Mouse (Mus musculus) adrenal gland, adult 8-10 months (tissue): ENCODE data around the gene Dusp3. TPM values are rescaled to one million over a fixed set of nuclear protein-coding genes. Genes with fewer than 3 reads are reported as not detected.
"Not testable (repeated sequence)": the region's sequence is repeated elsewhere in the genome, so short reads cannot be mapped to it uniquely, and the experiment has no call there.

Experiments used
- DNase-seq: peaks from one replicate; pipeline ENCODE4 v3.0.0; 2022
- total RNA-seq, 4 experiments: library from RNA; stranded (reverse); gene quantifications; 2 replicates each; pipeline ENCODE4 v1.2.4; 2022

The Dusp3 gene
- total RNA-seq, 4 experiments from 2014 or later = 110 to 201 (median 145) TPM

- DNase-seq = no peak
These were observed 23.3 kb upstream of the Dusp3 start for GRCm38 (mm10) chr11:102010140-102010539.

GRCm38 (mm10) chr11:102008954-102009637 is 22.3 kb upstream of the Dusp3 start:
- no peak for DNase-seq

- DNase-seq = no peak
These were observed 21.6 kb upstream of the Dusp3 start for GRCm38 (mm10) chr11:102008372-102008771.

- no peak for DNase-seq
These were observed 19.9 kb upstream of the Dusp3 start for GRCm38 (mm10) chr11:102006688-102007087.

GRCm38 (mm10) chr11:102006271-102006670 is 19.5 kb upstream of the Dusp3 start:
- DNase-seq = no peak

- DNase-seq = no peak
These were observed 17.4 kb upstream of the Dusp3 start for GRCm38 (mm10) chr11:102004251-102004650.

- no peak for DNase-seq
These were observed 12.7 kb upstream of the Dusp3 start for GRCm38 (mm10) chr11:101999466-101999865.

- no peak for DNase-seq
These were observed 11.4 kb upstream of the Dusp3 start for GRCm38 (mm10) chr11:101998258-101998657.

GRCm38 (mm10) chr11:101995938-101996337 is 9.1 kb upstream of the Dusp3 start:
- DNase-seq = no peak

- no peak for DNase-seq
These were observed 7.3 kb upstream of the Dusp3 start for GRCm38 (mm10) chr11:101994100-101994499.

- no peak for DNase-seq
These were observed 5.6 kb upstream of the Dusp3 start for GRCm38 (mm10) chr11:101992411-101992810.

- DNase-seq = no peak
These were observed 5.0 kb upstream of the Dusp3 start for GRCm38 (mm10) chr11:101991813-101992212.

GRCm38 (mm10) chr11:101990244-101990643 is 3.4 kb upstream of the Dusp3 start:
- no peak for DNase-seq

GRCm38 (mm10) chr11:101985990-101986389 is 823 bp downstream of the Dusp3 start:
- DNase-seq = peak; percentile 76

- DNase-seq = not testable (repeated sequence)
These were observed 1.4 kb downstream of the Dusp3 start for GRCm38 (mm10) chr11:101985450-101985849.

- DNase-seq = peak; percentile 97
These were observed 2.5 kb downstream of the Dusp3 start, which contains the start of gene Cfap97d1 for GRCm38 (mm10) chr11:101984054-101985025. Gene Cfap97d1 (plus strand): TSS chr11:101984279.

- peak; percentile 15 for DNase-seq
These were observed 3.3 kb downstream of the Dusp3 start for GRCm38 (mm10) chr11:101983431-101983921.

GRCm38 (mm10) chr11:101982981-101983411 is 3.8 kb downstream of the Dusp3 start:
- DNase-seq = peak; percentile 21

GRCm38 (mm10) chr11:101981850-101982249 is 5.0 kb downstream of the Dusp3 start:
- DNase-seq = peak; percentile 39

- no peak for DNase-seq
These were observed 6.1 kb downstream of the Dusp3 start for GRCm38 (mm10) chr11:101980603-101981157.

GRCm38 (mm10) chr11:101979140-101979539 is 7.7 kb downstream of the Dusp3 start:
- no peak for DNase-seq

- no peak for DNase-seq
These were observed 9.9 kb downstream of the Dusp3 start for GRCm38 (mm10) chr11:101976949-101977348.

GRCm38 (mm10) chr11:101974923-101975322 is 11.9 kb downstream of the Dusp3 start:
- no peak for DNase-seq
